Mouse (Mus musculus) stomach, postnatal 0 days (tissue): ENCODE measurements around the gene Cacng8.

Experiments used
- CTCF ChIP-seq: IDR thresholded peaks from 2 replicates; pipeline ENCODE4 v1.5.1; 2016; ENCODE audit warnings: antibody characterized with exemption, low read depth, mild to moderate bottlenecking, moderate library complexity
- EP300 ChIP-seq: optimal IDR thresholded peaks from 2 replicates; pipeline ENCODE3; 2016; ENCODE audit warnings: antibody characterized with exemption

DNA sequence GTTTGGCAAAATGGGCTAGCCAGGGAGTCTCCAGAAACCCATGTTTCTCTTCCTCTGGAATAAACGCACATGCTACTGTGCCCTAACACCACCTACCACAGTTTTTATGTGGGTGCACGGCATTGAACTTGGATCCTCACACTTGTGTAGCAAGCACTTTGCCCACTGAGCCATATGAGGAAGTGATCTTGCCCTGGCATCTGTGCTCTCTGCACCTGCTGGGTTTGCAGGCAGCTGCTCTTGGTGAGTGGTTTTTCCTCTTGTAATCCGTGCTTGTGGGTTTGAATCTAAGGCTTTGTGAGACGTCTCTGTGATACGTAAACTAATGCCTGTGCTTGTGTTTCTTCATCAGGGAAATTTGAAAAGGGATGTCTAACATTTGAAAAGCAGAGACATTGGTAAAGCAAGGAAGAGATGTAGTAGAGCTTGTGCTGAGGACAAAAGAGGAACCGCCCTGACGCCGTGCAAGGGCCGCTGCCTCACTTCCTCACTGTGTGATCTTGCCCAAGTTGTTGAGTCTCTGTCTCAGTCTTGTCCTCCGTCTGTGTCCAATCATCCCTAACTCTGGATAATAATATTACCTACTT lies 52.1 kb downstream of the Cacng8 start:
- no peak for TF ChIP-seq CTCF
- TF ChIP-seq EP300 = no peak
